Mouse (Mus musculus) stomach, postnatal 0 days (tissue): ENCODE data around the gene Gm17542. TPM values are rescaled to one million over a fixed set of nuclear protein-coding genes. Genes with fewer than 3 reads are reported as not detected.

Experiments
- ATAC-seq: fragments of 200-750 bp; cut with Nextera tagmentation; 2 replicates; pipeline ENCODE4 v1.8.0; 2017; ENCODE audit not compliant: low FRiP score, low TSS enrichment
- DNase-seq: peaks from one replicate; pipeline ENCODE4 v3.0.0-alpha.2; 2016; ENCODE audit warnings: low spot score
- H3K27ac ChIP-seq: fragments of 300-500 bp; sonication (generic); replicated peaks from 2 replicates; pipeline ENCODE4 v1.5.1; 2014; ENCODE audit warnings: mild to moderate bottlenecking, control low read depth
- H3K27me3 ChIP-seq: fragments of 300-500 bp; sonication (generic); 2 replicates; pipeline ENCODE4 v1.6.1; 2014; ENCODE audit warnings: low read length; ENCODE audit not compliant: control insufficient read depth, insufficient read depth
- H3K36me3 ChIP-seq: fragments of 300-500 bp; sonication (generic); 2 replicates; pipeline ENCODE4 v1.6.1; 2014; ENCODE audit warnings: low read length, mixed read lengths; ENCODE audit not compliant: control insufficient read depth, insufficient read depth
- H3K4me1 ChIP-seq: fragments of 300-500 bp; sonication (generic); replicated peaks from 2 replicates; pipeline ENCODE4 v1.6.1; 2014; ENCODE audit warnings: antibody characterized with exemption; ENCODE audit not compliant: control insufficient read depth, insufficient read depth
- H3K4me2 ChIP-seq: fragments of 300-500 bp; sonication (generic); replicated peaks from 2 replicates; pipeline ENCODE4 v1.6.1; 2014; ENCODE audit warnings: low read depth, mild to moderate bottlenecking, control low read depth, moderate library complexity
- H3K4me3 ChIP-seq: fragments of 300-500 bp; sonication (generic); 2 replicates; pipeline ENCODE4 v1.5.1; 2014; ENCODE audit warnings: low read depth, low read length, control low read depth
- H3K9ac ChIP-seq: fragments of 300-500 bp; sonication (generic); 2 replicates; pipeline ENCODE4 v1.6.1; 2014; ENCODE audit warnings: mild to moderate bottlenecking, low read length, control low read depth, mixed read lengths
- H3K9me3 ChIP-seq: fragments of 300-500 bp; sonication (generic); 2 replicates; pipeline ENCODE4 v1.6.1; 2016; ENCODE audit warnings: low read length; ENCODE audit not compliant: control insufficient read depth
- CTCF ChIP-seq: IDR thresholded peaks from 2 replicates; pipeline ENCODE4 v1.5.1; 2016; ENCODE audit warnings: antibody characterized with exemption, low read depth, mild to moderate bottlenecking, moderate library complexity
- EP300 ChIP-seq: optimal IDR thresholded peaks from 2 replicates; pipeline ENCODE3; 2016; ENCODE audit warnings: antibody characterized with exemption
- WGBS: fragments of 180-500 bp; shearing (Covaris S2); extraction: QIAGEN DNeasy Blood & Tissue Kit; methylation state at CpG from one replicate; pipeline ENCODE4 v1.1.7; 2014; 5-methylcytosine and 5-hydroxymethylcytosine counted together
- polyA plus RNA-seq: library from polyadenylated mRNA; unstranded; fragments of >200 nt; fragmentation: Nextera tagmentation; extraction: Ambion mirVana; gene quantifications from 2 replicates; pipeline ENCODE4 v1.2.1, GENCODE M21; 2015

Gene Gm17542
- polyA plus RNA-seq, 1 experiment from 2014 or later, result not detected

- TF ChIP-seq CTCF (no peak), EP300 (no peak)
- no peak overlapping the region for H3K9ac ChIP-seq
- H3K9me3 ChIP-seq, result no peaks in the 10 kb centered on the region
- no peaks in the 10 kb centered on the region for H3K27me3 ChIP-seq
- 73% methylated on average over 4 of the region's 4 CpGs for WGBS
- ATAC-seq, result no peak
- H3K36me3 ChIP-seq, result no peaks in the 10 kb centered on the region
- no peak for DNase-seq
- no peak overlapping the region for H3K4me2 ChIP-seq
- H3K4me1 ChIP-seq, result no peaks in the 10 kb centered on the region
- H3K27ac ChIP-seq, result no peak overlapping the region
- H3K4me3 ChIP-seq, result no peak overlapping the region
Measured at GRCm38 (mm10) chr10:58709021-58709420, 9.0 kb downstream of the Gm17542 start.

- H3K9me3 ChIP-seq, result no peaks in the 10 kb centered on the region
- no peak for ATAC-seq
- H3K27ac ChIP-seq, result no peak overlapping the region
- H3K4me3 ChIP-seq, result no peak overlapping the region
- H3K27me3 ChIP-seq, result no peaks in the 10 kb centered on the region
- TF ChIP-seq CTCF, result no peak
- TF ChIP-seq EP300, result no peak
- H3K4me2 ChIP-seq, result no peak overlapping the region
- H3K4me1 ChIP-seq, result no peaks in the 10 kb centered on the region
- H3K36me3 ChIP-seq, result no peaks in the 10 kb centered on the region
- no peak for DNase-seq
- WGBS, result 49% methylated on average over 6 of the region's 6 CpGs
- no peak overlapping the region for H3K9ac ChIP-seq
Measured at GRCm38 (mm10) chr10:58700578-58700977, 17.4 kb downstream of the Gm17542 start.

GRCm38 (mm10) chr10:58700160-58700559 lies 17.9 kb downstream of the Gm17542 start:
- H3K9ac ChIP-seq, result no peak overlapping the region
- H3K4me2 ChIP-seq, result no peak overlapping the region
- H3K4me3 ChIP-seq, result no peak overlapping the region
- no peaks in the 10 kb centered on the region for H3K36me3 ChIP-seq
- no peaks in the 10 kb centered on the region for H3K9me3 ChIP-seq
- no peak overlapping the region for H3K27ac ChIP-seq
- ATAC-seq (no peak), DNase-seq (no peak)
- H3K27me3 ChIP-seq, result no peaks in the 10 kb centered on the region
- 29% methylated on average over 4 of the region's 4 CpGs for WGBS
- TF ChIP-seq EP300 (no peak), CTCF (no peak)
- no peaks in the 10 kb centered on the region for H3K4me1 ChIP-seq

- Histone ChIP-seq H3K4me1 (no peaks in the 10 kb centered on the region), H3K27me3 (no peaks in the 10 kb centered on the region), H3K27ac (no peak overlapping the region), H3K4me3 (no peak overlapping the region), H3K9ac (no peak overlapping the region), H3K36me3 (no peaks in the 10 kb centered on the region), H3K4me2 (no peak overlapping the region), H3K9me3 (no peaks in the 10 kb centered on the region)
- TF ChIP-seq EP300, result no peak
- no peak for TF ChIP-seq CTCF
- WGBS, result 76% methylated on average over 4 of the region's 4 CpGs
- DNase-seq (no peak), ATAC-seq (no peak)
Measured at GRCm38 (mm10) chr10:58698955-58699354, 19.1 kb downstream of the Gm17542 start.

- WGBS, result 68% methylated on average over 6 of the region's 7 CpGs
Measured at GRCm38 (mm10) chr10:58691051-58691450, 27.0 kb downstream of the Gm17542 start.

GRCm38 (mm10) chr10:58679298-58679697 lies 38.7 kb downstream of the Gm17542 start:
- H3K4me1 ChIP-seq, result no peaks in the 10 kb centered on the region
- 83% methylated on average over 6 of the region's 6 CpGs for WGBS
- no peaks in the 10 kb centered on the region for H3K27me3 ChIP-seq
- H3K4me2 ChIP-seq, result no peak overlapping the region
- no peak overlapping the region for H3K27ac ChIP-seq
- no peak for DNase-seq
- H3K36me3 ChIP-seq, result no peaks in the 10 kb centered on the region
- no peaks in the 10 kb centered on the region for H3K9me3 ChIP-seq
- H3K9ac ChIP-seq, result no peak overlapping the region
- H3K4me3 ChIP-seq, result no peak overlapping the region
- no peak for ATAC-seq
- no peak for TF ChIP-seq CTCF
- TF ChIP-seq EP300, result no peak

More at GRCm38 (mm10) chr10:58691051-58691450, 27.0 kb downstream of the Gm17542 start:
- Histone ChIP-seq H3K4me2 (no peak overlapping the region), H3K9me3 (no peaks in the 10 kb centered on the region), H3K9ac (no peak overlapping the region), H3K4me1 (no peaks in the 10 kb centered on the region), H3K27ac (no peak overlapping the region), H3K36me3 (no peaks in the 10 kb centered on the region), H3K27me3 (no peaks in the 10 kb centered on the region), H3K4me3 (no peak overlapping the region)
- ATAC-seq (0 out of 2 replicates have a peak, but pooled peaks have one; percentile 29), DNase-seq (no peak)
- no peak for TF ChIP-seq CTCF
- TF ChIP-seq EP300, result no peak
